Mouse (Mus musculus) central nervous system, embryonic 14 days (tissue): Measurements from ENCODE around the gene Git1. TPM values are rescaled to one million over a fixed set of nuclear protein-coding genes. Genes with fewer than 3 reads are reported as not detected.

Source experiments
- polyA plus RNA-seq: library from polyadenylated mRNA; depleted of rRNA; stranded (reverse); fragments of >200 nt; gene quantifications from 2 replicates; pipeline ENCODE4 v1.2.3, GENCODE M21; 2012; rRNA removed

Gene Git1
- polyA plus RNA-seq = 81.5 and 84.9 TPM in 2 replicates

GRCm38 (mm10) chr11:77493512-77494343 is at the start of gene Git1:
Gene Git1 (plus strand): TSS chr11:77493562.

GRCm38 (mm10) chr11:77462283-77463100 is 30.9 kb upstream of the Git1 start, which contains the start of gene Coro6:
Gene Coro6 (plus strand): TSS chr11:77462411.

GRCm38 (mm10) chr11:77489591-77490235 is 3.6 kb upstream of the Git1 start, which contains the start of gene Ankrd13b:
Gene Ankrd13b (minus strand): TSS chr11:77489678.

GRCm38 (mm10) chr11:77514832-77515636 is 21.7 kb downstream of the Git1 start, which contains the start of gene Abhd15:
Gene Abhd15 (plus strand): TSS chr11:77515121.

GRCm38 (mm10) chr11:77515637-77516552 is 22.5 kb downstream of the Git1 start, which contains the start of gene Trp53i13:
Gene Trp53i13 (minus strand): TSS chr11:77515980.

GRCm38 (mm10) chr11:77519043-77519442 is 25.7 kb downstream of the Git1 start, which contains the start of gene Gm10392:
Gene Gm10392 (minus strand): TSS chr11:77519198.

Other genes starting within 250 kb of the Git1 start
- gene Coro6, start 31.2 kb upstream of the Git1 start, polyA plus RNA-seq = 1.5 and 2.7 TPM in 2 replicates
- 247 and 265 TPM in 2 replicates for gene Ankrd13b, start 3.9 kb upstream of the Git1 start, polyA plus RNA-seq
- 0.43 and 0.55 TPM in 2 replicates for gene Abhd15, start 21.6 kb downstream of the Git1 start, polyA plus RNA-seq
- 14.1 and 20.4 TPM in 2 replicates for gene Trp53i13, start 22.4 kb downstream of the Git1 start, polyA plus RNA-seq
- not detected in 2 replicates for gene Gm10392, start 25.6 kb downstream of the Git1 start, polyA plus RNA-seq
- gene Taok1, start 114.3 kb downstream of the Git1 start, polyA plus RNA-seq = 19.0 and 21.7 TPM in 2 replicates
- gene Nufip2, start 192.6 kb downstream of the Git1 start, polyA plus RNA-seq = 15.4 and 16.1 TPM in 2 replicates
- gene Cryba1, start 231.7 kb downstream of the Git1 start, polyA plus RNA-seq = 0.26 TPM in 1 of 2 replicates, not detected in the other